In genomic region chr7:67418122-67418521, GRCm38 (mm10) we compare ENCODE assay signal across 11 mouse cellular contexts.
"Had no signal": no experiment of that assay in that cellular context is flagged by ENCODE, and none has a peak within 500 bp of the region (broad histone marks: within the 10 kb centered on the region; RNA-seq: fewer than 3 reads in every experiment).

No protein-coding gene starts in this region.

- ATAC-seq: intestine, embryonic 15.5 days had no signal

- H3K36me3 ChIP-seq: intestine, embryonic 15.5 days; kidney, embryonic 15.5 days; neural tube, embryonic 13.5 days had no signal

- DNase-seq: kidney, adult 18-20 months; kidney, postnatal 14 days; left cerebral cortex, postnatal 4 days; lung, postnatal 10 days; midbrain, embryonic 14.5 days; right cerebral cortex, postnatal 25 days; thymus, postnatal 4 days had no signal

- H3K27ac ChIP-seq: intestine, embryonic 15.5 days; kidney, embryonic 15.5 days; liver, embryonic 14.5 days; neural tube, embryonic 13.5 days had no signal

- H3K9me3 ChIP-seq: intestine, embryonic 15.5 days; kidney, embryonic 15.5 days; neural tube, embryonic 13.5 days had no signal

- H3K4me3 ChIP-seq: intestine, embryonic 15.5 days; kidney, embryonic 15.5 days; neural tube, embryonic 13.5 days had no signal

- H3K27me3 ChIP-seq: intestine, embryonic 15.5 days; kidney, embryonic 15.5 days; neural tube, embryonic 13.5 days had no signal

- H3K9ac ChIP-seq: intestine, embryonic 15.5 days; kidney, embryonic 15.5 days; liver, embryonic 14.5 days; neural tube, embryonic 13.5 days had no signal

- H3K4me2 ChIP-seq: intestine, embryonic 15.5 days; kidney, embryonic 15.5 days; neural tube, embryonic 13.5 days had no signal
